Mouse (Mus musculus) hindbrain, embryonic 10.5 days (tissue): ENCODE data around the gene Hoxd4. TPM values are rescaled to one million over a fixed set of nuclear protein-coding genes. Genes with fewer than 3 reads are reported as not detected.

Experiments
- DNase-seq: peaks from one replicate; pipeline ENCODE4 v3.0.0-alpha.2; 2017; ENCODE audit warnings: low spot score
- H3K27ac ChIP-seq: fragments of 300-500 bp; sonication (generic); 2 replicates; pipeline ENCODE4 v1.5.1; 2016; ENCODE audit warnings: mild to moderate bottlenecking, moderate library complexity
- H3K27me3 ChIP-seq: fragments of 300-500 bp; sonication (generic); 2 replicates; pipeline ENCODE4 v1.6.1; 2016; ENCODE audit warnings: mild to moderate bottlenecking; ENCODE audit not compliant: poor library complexity, insufficient read depth, severe bottlenecking
- H3K36me3 ChIP-seq: fragments of 300-500 bp; sonication (generic); 2 replicates; pipeline ENCODE4 v1.6.1; 2016; ENCODE audit warnings: mild to moderate bottlenecking, moderate library complexity
- H3K4me1 ChIP-seq: fragments of 300-500 bp; sonication (generic); replicated peaks from 2 replicates; pipeline ENCODE4 v1.6.1; 2016; ENCODE audit warnings: mild to moderate bottlenecking
- H3K4me3 ChIP-seq: fragments of 300-500 bp; sonication (generic); 2 replicates; pipeline ENCODE4 v1.5.1; 2016; ENCODE audit warnings: mild to moderate bottlenecking, moderate library complexity
- H3K9me3 ChIP-seq: fragments of 300-500 bp; sonication (generic); 2 replicates; pipeline ENCODE4 v1.6.1; 2016; ENCODE audit warnings: mild to moderate bottlenecking, moderate library complexity
- WGBS: fragments of 180-500 bp; shearing (Covaris S2); methylation state at CpG from one replicate; pipeline ENCODE4 v1.1.7; 2016; 5-methylcytosine and 5-hydroxymethylcytosine counted together
- polyA plus RNA-seq: library from polyadenylated mRNA; unstranded; fragments of >200 nt; fragmentation: Nextera tagmentation; extraction: Ambion mirVana; gene quantifications from 2 replicates; pipeline ENCODE4 v1.2.1, GENCODE M21; 2016

Gene Hoxd4
- polyA plus RNA-seq, 1 experiment from 2014 or later, result 2.6 TPM

DNA sequence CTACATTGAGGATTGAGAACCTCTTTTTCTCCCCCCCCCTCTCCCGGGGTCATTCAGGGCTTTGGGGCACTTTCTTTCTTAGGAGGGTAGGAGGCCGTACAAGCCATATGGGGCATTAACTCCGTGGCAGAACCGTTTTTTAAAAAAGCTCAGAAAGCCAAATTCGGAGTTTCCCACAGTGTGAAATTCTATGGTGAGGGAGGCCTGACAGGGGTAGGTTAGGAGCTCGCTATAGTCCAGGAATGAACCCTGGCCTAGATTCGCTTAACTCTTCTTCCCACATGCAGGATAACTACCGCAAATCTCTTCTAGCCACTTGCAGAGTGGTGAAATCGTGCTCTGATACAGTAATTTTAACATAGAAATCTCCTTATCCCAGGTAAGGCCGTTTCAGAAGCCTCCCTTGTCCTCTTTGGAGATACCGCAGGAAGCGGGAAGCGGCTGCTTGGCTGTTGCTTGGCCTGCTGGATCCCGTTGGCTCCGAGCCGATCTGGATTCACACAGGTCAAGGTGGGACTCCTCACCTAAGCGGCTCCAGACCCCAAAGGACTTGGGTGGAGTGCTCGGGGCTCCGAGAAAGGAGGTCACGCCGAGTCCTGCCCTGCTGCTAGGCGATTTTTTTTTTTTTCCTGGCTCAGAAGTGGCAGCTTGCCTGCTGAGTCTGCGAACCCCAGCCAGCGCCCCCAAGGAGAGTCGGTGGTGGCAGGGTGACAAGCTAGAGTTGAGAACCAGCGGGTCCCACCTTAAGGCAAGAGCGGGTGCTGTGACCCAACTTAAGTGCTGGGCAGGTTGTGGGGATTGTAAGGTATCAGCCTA is 23.5 kb downstream of the Hoxd4 start:
- Histone ChIP-seq H3K27me3 (peaks cover 100% of the 10 kb centered on the region), H3K9me3 (no peaks in the 10 kb centered on the region), H3K36me3 (no peaks in the 10 kb centered on the region), H3K27ac (peak overlapping the region; percentile 84), H3K4me1 (peaks cover 18% of the 10 kb centered on the region), H3K4me3 (peak overlapping the region; percentile 45)
- WGBS, result under 1% methylated on average over 27 of the region's 27 CpGs
- DNase-seq, result peak; percentile 62

DNA sequence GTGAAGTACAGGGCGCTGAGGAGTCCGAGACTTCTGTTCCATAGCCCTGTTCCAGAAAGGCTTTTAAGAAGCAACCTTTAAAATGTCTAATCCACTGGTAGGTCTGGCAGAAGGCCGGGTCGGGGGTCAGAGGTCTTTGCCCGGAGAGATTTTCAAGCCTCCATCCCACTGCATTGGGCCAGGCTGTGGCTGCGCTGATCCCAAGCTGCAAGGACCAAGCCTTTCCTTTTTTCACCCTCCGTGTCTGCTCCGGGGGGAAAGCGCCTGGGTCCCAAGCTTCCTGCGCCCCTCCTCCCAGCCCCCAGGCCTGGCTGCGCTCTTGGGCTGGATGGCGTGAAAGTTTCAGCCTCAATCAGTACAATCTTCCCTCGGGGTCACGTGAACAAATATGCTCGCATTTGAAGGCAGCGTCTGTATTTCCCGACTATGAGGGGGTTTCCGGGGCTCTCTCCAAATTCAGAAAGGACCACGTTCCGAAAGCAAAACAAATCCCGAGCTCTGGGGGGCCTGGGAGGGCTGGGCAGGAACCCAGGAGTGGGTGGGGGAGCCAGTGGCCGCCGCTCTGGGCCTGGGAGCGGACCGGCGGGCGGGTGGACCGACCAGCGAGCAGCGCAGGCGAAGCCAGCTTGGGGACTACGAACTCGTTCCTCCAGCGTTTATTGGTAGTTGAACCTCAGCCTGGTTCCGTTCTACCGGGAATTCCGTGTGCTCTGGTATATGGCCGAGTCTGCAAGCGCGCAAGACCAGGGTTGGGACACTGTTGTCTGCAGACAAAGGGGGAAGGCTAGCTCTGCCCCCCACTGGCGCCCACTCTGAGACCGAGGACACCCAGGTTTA is 24.3 kb downstream of the Hoxd4 start:
- Histone ChIP-seq H3K27me3 (peaks cover 100% of the 10 kb centered on the region), H3K4me1 (peaks cover 20% of the 10 kb centered on the region), H3K36me3 (no peaks in the 10 kb centered on the region), H3K27ac (peak overlapping the region; percentile 84), H3K9me3 (no peaks in the 10 kb centered on the region), H3K4me3 (peak overlapping the region; percentile 45)
- WGBS, result under 1% methylated on average over 42 of the region's 42 CpGs
- DNase-seq, result peak; percentile 69

DNA sequence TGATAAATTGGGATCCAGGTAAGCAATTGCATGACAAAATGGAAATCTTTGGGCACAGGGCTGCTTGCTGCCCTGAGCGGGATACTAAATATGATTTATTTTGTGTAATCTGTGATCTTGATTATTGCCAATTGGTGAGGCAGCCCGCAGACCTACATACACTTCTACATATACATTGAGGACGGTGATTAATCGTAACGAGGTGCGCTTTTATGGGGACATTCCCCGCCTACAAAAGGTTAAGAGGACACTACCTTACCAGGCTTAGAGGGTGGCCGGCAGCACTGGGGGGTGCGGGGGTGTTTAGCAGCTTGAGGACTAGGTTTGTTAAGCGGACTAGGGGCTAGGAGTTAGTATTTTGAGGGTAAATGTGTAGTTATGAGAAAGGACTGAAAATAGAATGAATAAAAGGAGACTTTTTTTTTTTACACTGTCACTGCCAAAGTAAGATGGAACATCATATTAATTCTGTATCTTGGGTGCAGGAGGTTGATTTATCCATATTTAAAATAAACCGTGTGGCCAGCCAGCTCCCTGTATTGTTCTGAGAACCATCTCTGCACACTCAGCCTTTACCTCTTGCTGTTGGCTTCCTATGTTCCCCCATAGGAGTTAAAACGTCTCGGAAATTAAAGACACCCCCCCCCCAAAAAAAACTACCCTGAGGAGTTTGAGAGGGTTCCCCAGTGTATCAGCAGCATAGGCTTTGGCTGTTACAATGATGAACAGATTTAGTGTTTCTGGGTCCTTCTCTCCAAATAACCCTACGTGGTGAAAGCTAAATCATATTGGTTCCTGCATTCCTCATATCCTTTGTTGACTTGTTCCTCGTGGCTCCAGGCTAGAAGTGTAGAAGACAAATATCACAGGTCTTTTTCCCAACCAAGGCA is 25.2 kb downstream of the Hoxd4 start:
- Histone ChIP-seq H3K27me3 (peaks cover 100% of the 10 kb centered on the region), H3K36me3 (no peaks in the 10 kb centered on the region), H3K27ac (peak overlapping the region; percentile 84), H3K9me3 (no peaks in the 10 kb centered on the region), H3K4me1 (peaks cover 16% of the 10 kb centered on the region), H3K4me3 (peak overlapping the region; percentile 45)
- WGBS, result 2% methylated on average over 15 of the region's 15 CpGs
- DNase-seq, result peak; percentile 29

DNA sequence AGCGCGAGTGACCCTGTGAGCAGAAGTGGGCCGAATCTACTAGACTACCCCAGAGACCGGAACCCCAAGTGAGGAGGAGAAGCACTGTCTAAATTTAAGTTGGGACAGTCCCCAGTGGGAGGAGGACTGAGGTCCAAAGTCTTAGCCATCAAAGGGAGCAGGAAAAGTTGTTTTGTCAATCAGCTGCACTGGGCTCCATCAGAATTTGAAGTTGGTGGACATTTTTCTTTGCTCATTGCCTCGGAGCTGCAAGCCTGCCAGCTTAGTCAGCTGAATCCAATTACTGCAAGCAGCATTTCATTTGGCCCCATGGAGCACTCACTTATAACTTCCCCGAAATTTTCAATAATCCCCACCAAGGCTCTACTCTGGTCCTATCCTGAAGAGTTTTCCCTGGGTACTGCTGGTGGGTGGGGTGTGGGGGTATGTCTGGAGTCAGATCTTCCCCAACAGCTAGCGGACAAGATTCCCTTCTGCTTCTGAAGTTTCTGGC is 25.9 kb downstream of the Hoxd4 start:
- Histone ChIP-seq H3K27me3 (peaks cover 100% of the 10 kb centered on the region), H3K9me3 (no peaks in the 10 kb centered on the region), H3K4me3 (peak overlapping the region; percentile 45), H3K4me1 (peaks cover 14% of the 10 kb centered on the region), H3K27ac (peak overlapping the region; percentile 84), H3K36me3 (no peaks in the 10 kb centered on the region)
- DNase-seq, result peak; percentile 53
- 2% methylated on average over 7 of the region's 7 CpGs for WGBS

DNA sequence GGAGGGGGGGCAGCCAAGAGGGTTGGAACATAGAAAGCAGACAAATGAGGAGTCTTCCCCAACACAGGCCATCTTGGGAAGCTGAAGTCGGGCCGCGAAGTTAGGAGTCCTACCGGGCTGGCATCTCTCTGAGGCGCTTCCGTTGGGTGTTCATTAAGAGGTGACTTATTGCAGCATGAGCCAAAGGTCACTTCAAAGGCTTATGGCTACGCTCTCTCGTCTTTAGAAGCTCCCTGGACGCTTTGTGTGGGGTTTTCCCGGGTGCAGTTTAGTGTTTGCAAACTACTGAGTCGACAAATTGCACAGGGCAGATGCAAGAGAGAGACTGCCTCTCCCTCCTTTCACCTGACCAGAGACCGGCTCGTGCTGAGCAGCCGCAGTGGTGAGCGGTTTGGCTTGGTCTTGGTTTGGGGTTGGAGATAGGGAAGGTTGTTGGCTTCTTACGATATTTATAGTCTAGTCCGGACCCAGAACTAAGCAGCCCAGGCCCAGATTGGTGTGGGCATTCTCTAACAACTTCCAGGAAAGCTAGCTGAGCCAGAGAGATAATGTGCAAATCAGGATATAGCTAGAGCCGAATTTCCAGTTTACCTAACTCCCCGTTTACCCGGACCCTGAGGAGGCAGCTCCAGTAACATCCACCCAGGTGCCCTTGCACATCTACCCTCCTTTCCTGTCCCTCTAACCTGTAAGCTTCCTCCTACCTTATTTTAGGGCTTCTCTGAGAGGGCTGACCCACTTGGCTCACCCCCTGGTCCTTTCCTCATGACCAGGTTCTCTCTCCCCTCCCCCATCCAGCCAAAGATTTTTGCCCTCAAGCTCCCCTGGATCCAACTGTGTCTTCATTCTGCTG is 27.1 kb downstream of the Hoxd4 start:
- no peaks in the 10 kb centered on the region for H3K9me3 ChIP-seq
- H3K4me1 ChIP-seq, result peaks cover 10% of the 10 kb centered on the region
- peak overlapping the region; percentile 84 for H3K27ac ChIP-seq
- DNase-seq, result peak; percentile 37
- under 1% methylated on average over 20 of the region's 20 CpGs for WGBS
- peaks cover 100% of the 10 kb centered on the region for H3K27me3 ChIP-seq
- no peaks in the 10 kb centered on the region for H3K36me3 ChIP-seq
- H3K4me3 ChIP-seq, result peak overlapping the region; percentile 45

DNA sequence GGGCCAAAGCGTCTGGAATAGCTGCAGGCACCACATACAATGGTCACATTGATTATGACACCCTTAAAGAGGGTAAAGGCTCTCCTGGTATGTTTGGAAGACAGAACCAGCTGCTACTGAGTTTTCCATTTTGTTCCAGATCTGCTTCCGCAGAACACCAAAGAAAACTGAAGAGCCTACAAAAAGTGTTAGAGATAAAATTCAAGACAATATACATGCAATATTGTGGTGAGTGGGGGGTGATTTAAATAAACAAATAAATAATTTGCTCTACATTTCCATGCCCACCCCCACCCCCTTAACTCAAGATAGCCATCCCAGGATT is 27.7 kb downstream of the Hoxd4 start:
- DNase-seq, result no peak
- 4% methylated on average over 2 of the region's 2 CpGs for WGBS
- peak overlapping the region; percentile 84 for H3K27ac ChIP-seq
- peaks cover 10% of the 10 kb centered on the region for H3K4me1 ChIP-seq
- H3K27me3 ChIP-seq, result peaks cover 100% of the 10 kb centered on the region
- H3K9me3 ChIP-seq, result no peaks in the 10 kb centered on the region
- H3K4me3 ChIP-seq, result peak overlapping the region; percentile 45
- no peaks in the 10 kb centered on the region for H3K36me3 ChIP-seq

DNA sequence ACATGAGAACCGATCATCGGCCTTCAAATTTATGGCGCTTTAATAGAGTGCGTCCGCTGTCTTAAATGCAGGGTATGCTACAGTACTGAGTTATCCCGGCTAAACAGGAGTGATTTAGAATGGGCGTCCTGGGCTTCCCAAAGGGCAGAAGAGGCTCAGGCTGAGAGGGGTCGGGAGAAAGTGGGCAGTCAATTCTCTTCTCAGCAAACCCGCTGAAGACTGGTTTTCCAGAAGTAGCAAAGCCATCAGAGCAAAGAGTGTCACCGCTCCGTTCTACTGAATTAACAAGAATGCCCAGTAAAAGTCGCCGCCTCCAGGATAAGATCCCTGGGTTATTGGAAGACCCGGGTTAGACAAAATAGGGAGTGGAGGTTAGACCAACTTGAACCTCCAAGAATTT is 28.1 kb downstream of the Hoxd4 start:
- H3K27me3 ChIP-seq, result peaks cover 100% of the 10 kb centered on the region
- H3K4me3 ChIP-seq, result peak overlapping the region; percentile 45
- H3K27ac ChIP-seq, result peak overlapping the region; percentile 84
- DNase-seq, result peak; percentile 36
- peaks cover 10% of the 10 kb centered on the region for H3K4me1 ChIP-seq
- H3K36me3 ChIP-seq, result no peaks in the 10 kb centered on the region
- 1% methylated on average over 14 of the region's 14 CpGs for WGBS
- H3K9me3 ChIP-seq, result no peaks in the 10 kb centered on the region

DNA sequence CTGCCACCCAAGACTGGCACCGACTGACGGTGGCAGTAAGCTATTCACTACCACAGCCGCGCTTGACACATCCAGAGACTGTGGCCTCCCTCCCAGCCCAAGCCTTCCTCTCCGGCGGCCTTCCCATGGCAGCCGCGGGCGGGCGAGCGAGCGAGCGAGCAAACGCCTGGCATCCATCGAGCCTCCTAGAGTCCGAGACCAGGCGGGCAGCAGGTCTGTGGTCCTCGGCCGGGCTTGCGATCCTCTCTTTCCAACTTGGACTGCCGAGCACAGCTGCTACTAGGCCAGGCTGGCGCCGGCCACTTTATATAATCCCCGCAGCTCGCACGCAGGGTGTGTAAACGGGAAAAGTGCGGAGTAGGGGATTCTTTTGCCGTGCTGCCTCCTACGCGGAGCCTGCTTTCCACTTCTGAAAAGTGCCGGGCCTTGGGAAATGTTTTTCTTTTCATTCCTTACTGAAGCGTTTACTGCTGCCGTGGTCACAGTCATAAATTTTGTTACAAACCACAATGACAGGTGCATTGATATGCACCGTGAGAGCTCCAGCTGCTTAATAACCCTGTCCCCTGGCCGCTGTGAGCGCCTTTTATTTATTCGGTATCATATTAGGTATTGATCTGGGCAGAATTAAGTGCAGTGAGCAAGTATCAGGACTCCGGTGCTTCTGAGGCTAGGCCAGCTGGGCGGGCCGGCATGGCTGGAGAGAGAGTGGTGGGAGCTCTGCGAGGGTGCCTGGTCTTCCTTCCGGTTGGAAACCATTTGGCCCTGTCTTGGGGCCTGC is 28.8 kb downstream of the Hoxd4 start:
- peak overlapping the region; percentile 45 for H3K4me3 ChIP-seq
- peak; percentile 56 for DNase-seq
- no peaks in the 10 kb centered on the region for H3K36me3 ChIP-seq
- H3K27ac ChIP-seq, result peak overlapping the region; percentile 84
- H3K27me3 ChIP-seq, result peaks cover 100% of the 10 kb centered on the region
- no peaks in the 10 kb centered on the region for H3K9me3 ChIP-seq
- peaks cover 10% of the 10 kb centered on the region for H3K4me1 ChIP-seq
- under 1% methylated on average over 43 of the region's 43 CpGs for WGBS

DNA sequence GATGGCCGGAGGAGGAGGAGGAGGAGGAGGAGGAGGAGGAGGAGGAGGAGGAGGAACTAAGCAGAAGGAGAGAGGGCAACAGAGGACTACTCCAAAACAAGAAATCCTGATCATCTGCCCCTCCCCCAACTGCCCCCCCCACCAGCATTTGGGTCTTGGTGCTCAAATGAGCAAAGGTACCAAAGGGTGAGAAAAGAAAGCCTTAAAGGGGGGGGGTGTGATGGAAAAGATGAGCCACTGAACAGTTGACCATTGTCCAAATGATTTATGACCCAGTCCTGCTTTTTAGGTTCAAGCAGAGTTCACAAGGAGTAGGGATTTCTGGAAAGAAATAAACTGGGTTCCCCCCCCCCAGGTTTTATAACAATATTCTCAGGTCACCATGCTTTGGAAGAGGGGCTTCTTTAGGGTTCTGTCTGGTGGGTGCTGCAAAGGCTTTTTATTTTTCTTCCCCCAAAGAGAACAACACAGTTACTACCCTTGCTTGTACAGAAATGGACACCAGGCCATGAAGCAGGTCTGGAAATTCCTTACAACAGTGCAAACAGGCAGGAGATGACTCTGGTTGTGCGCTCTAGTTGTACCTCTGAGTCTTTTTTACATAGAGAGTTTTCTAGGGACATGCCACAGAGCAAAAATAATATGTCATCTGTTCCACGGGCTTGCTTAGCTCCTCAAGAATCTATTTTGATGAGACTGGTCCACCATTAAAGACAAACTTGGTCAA is 29.7 kb downstream of the Hoxd4 start:
- Histone ChIP-seq H3K27ac (peak overlapping the region; percentile 84; the same call in 1 of the 2 replicates), H3K27me3 (peaks cover 100% of the 10 kb centered on the region), H3K4me1 (peaks cover 7% of the 10 kb centered on the region), H3K36me3 (no peaks in the 10 kb centered on the region), H3K9me3 (no peaks in the 10 kb centered on the region), H3K4me3 (peak overlapping the region; percentile 45; the same call in 1 of the 2 replicates)
- DNase-seq, result no peak
- WGBS, result 22% methylated on average over 2 of the region's 3 CpGs

DNA sequence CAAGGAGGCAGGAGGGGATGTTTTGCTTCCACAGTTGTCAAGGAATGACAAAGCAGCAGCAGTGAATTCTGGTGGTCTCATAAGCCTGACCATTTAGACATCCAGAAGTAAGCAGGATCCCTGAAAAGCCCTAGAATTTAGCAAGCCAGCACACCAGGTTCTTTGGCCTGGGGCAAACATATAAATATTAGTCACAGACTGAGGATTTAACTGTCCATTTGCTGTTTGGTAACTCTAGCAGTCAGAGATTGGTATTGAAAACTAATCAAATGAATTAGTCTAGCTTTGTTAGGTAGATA is 30.2 kb downstream of the Hoxd4 start:
- Histone ChIP-seq H3K9me3 (no peaks in the 10 kb centered on the region), H3K27ac (no peak overlapping the region), H3K4me3 (no peak overlapping the region), H3K4me1 (peaks cover 12% of the 10 kb centered on the region), H3K36me3 (no peaks in the 10 kb centered on the region), H3K27me3 (peaks cover 100% of the 10 kb centered on the region)
- no peak for DNase-seq
